Mouse (Mus musculus) adrenal gland, postnatal 0 days (tissue): ENCODE results near the gene Wdr20. TPM values are rescaled to one million over a fixed set of nuclear protein-coding genes. Genes with fewer than 3 reads are reported as not detected.

ENCODE experiments used
- polyA plus RNA-seq: library from polyadenylated mRNA; unstranded; fragments of >200 nt; fragmentation: Nextera tagmentation; extraction: Ambion mirVana; gene quantifications from 2 replicates; pipeline ENCODE4 v1.2.1, GENCODE M21; 2015

The Wdr20 gene
- polyA plus RNA-seq, result 12.2 and 16.8 TPM in 2 replicates

GRCm38 (mm10) chr12:110737170-110738157, at the start of gene Wdr20:
Gene Wdr20, plus strand, starts transcription at chr12:110737944.

GRCm38 (mm10) chr12:110702556-110702955, 35.2 kb upstream of the Wdr20 start, which contains the start of gene Hsp90aa1:
Gene Hsp90aa1, minus strand, starts transcription at chr12:110702728.

DNA sequence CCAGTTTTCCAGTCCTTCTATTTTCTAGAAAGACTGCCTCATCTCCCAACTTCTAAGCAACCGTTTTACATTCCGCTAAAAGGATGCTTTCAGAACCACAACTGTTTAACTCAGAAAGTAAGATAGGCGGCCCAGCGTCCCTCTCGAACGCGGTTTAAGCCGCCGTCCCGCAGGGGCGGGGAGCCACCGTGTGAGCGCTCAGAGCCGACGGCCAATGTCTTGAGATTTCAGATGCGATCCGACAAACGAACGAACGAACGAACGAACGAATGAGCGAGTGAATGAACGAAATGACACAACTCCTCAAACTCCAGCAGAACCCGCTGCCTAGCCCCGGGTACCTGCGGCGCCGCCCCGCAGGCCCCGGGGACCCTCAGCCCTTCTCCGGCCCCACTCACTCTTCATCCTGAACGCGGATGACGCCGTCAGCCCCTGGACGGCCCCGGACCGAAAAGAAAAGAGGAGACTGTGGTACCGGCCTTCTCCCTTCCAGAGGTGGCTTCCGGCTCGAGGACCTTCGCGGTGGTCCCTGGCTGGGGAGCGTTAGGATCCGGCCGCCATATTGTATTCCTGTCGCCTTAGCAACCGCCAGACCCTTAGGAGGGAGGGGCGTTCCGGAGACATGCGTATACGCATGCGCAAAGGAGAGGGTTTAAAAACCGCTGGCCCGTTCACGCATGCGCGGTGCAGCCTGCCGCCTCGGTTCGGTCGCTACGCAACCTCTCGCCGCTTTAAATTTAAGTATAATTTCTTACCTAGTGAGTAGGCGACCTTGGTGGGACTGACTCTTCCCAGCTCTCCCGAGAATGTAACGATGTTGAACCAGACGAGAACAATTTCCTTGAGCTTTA, 102.8 kb downstream of the Wdr20 start, which contains the start of gene Mok:
Gene Mok, minus strand, starts transcription at position 592 of the 851 bp plus-strand sequence.

GRCm38 (mm10) chr12:110850010-110850928, 112.5 kb downstream of the Wdr20 start, which contains the start of gene Zfp839:
Gene Zfp839, plus strand, starts transcription at chr12:110850253.

Other genes starting within 250 kb of the Wdr20 start
- 24.7 and 28.2 TPM in 2 replicates for gene Dync1h1, start 136.5 kb upstream of the Wdr20 start, polyA plus RNA-seq
- gene 1700001K19Rik, start 55.3 kb upstream of the Wdr20 start, polyA plus RNA-seq, result not detected in 2 replicates
- gene Hsp90aa1, start 35.2 kb upstream of the Wdr20 start, polyA plus RNA-seq, result 496 and 532 TPM in 2 replicates
- 4.1 and 4.5 TPM in 2 replicates for gene Mok, start 103.0 kb downstream of the Wdr20 start, polyA plus RNA-seq
- gene Zfp839, start 112.3 kb downstream of the Wdr20 start, polyA plus RNA-seq, result 3.7 and 5.5 TPM in 2 replicates
- gene Cinp, start 151.2 kb downstream of the Wdr20 start, polyA plus RNA-seq, result 58.1 and 64.6 TPM in 2 replicates
- gene Tecpr2, start 151.3 kb downstream of the Wdr20 start, polyA plus RNA-seq, result 1.4 and 1.7 TPM in 2 replicates
- 6.4 and 9.0 TPM in 2 replicates for gene Ankrd9, start 241.1 kb downstream of the Wdr20 start, polyA plus RNA-seq